Mouse (Mus musculus): Measurements from ENCODE around the gene Cela3a. TPM values are rescaled to one million over a fixed set of nuclear protein-coding genes. Genes with fewer than 3 reads are reported as not detected.

Gene Cela3a
- polyA plus RNA-seq, 1 experiment = 3.2 TPM

GRCm38 (mm10) chr4:137380702-137381605 is 28.6 kb downstream of the Cela3a start:
- H3K4me1 ChIP-seq (ENCODE audit: control insufficient read depth, insufficient read depth, insufficient read length) = no peaks in the 10 kb centered on the region; the same call in 1 of the 2 replicates
- TF ChIP-seq CTCF (IDR thresholded peaks at IDR 0.05; ENCODE audit: extremely low read depth, insufficient read depth, insufficient read length, insufficient replicate concordance) (no peak), POLR2A (IDR thresholded peaks at IDR 0.05; ENCODE audit: low read depth, low read length) (no peak)
- H3K27me3 ChIP-seq (ENCODE audit: control insufficient read depth, insufficient read depth, low read length) = no peaks in the 10 kb centered on the region
- H3K27ac ChIP-seq (ENCODE audit: insufficient read depth, low read length) = no peak overlapping the region
- DNase-seq (ENCODE audit: low read depth in 1 of 2, low spot score in 2 of 2) = no peak
- WGBS = 53% methylated on average over 16 of the region's 16 CpGs
- H3K4me3 ChIP-seq (ENCODE audit: extremely low read depth, insufficient read depth, insufficient read length) = no peak overlapping the region
- H3K36me3 ChIP-seq (ENCODE audit: control insufficient read depth, insufficient read depth, low read length) = no peaks in the 10 kb centered on the region

- TF ChIP-seq CTCF (IDR thresholded peaks at IDR 0.05; ENCODE audit: extremely low read depth, insufficient read depth, insufficient read length, insufficient replicate concordance) = no peak
- TF ChIP-seq POLR2A (IDR thresholded peaks at IDR 0.05; ENCODE audit: low read depth, low read length) = no peak
- Histone ChIP-seq H3K27ac (ENCODE audit: insufficient read depth, low read length) (no peak overlapping the region), H3K4me1 (ENCODE audit: control insufficient read depth, insufficient read depth, insufficient read length) (no peaks in the 10 kb centered on the region; the same call in 1 of the 2 replicates), H3K27me3 (ENCODE audit: control insufficient read depth, insufficient read depth, low read length) (no peaks in the 10 kb centered on the region), H3K4me3 (ENCODE audit: extremely low read depth, insufficient read depth, insufficient read length) (no peak overlapping the region), H3K36me3 (ENCODE audit: control insufficient read depth, insufficient read depth, low read length) (no peaks in the 10 kb centered on the region)
- no peak for DNase-seq (ENCODE audit: low read depth in 1 of 2, low spot score in 2 of 2)
- WGBS = 94% methylated on average over 10 of the region's 10 CpGs
Measured at GRCm38 (mm10) chr4:137379713-137380255, 29.8 kb downstream of the Cela3a start.

GRCm38 (mm10) chr4:137379085-137379484 is 30.5 kb downstream of the Cela3a start:
- H3K27me3 ChIP-seq (ENCODE audit: control insufficient read depth, insufficient read depth, low read length) = no peaks in the 10 kb centered on the region
- no peak overlapping the region for H3K27ac ChIP-seq (ENCODE audit: insufficient read depth, low read length)
- TF ChIP-seq POLR2A (IDR thresholded peaks at IDR 0.05; ENCODE audit: low read depth, low read length) (no peak), CTCF (IDR thresholded peaks at IDR 0.05; ENCODE audit: extremely low read depth, insufficient read depth, insufficient read length, insufficient replicate concordance) (no peak)
- H3K36me3 ChIP-seq (ENCODE audit: control insufficient read depth, insufficient read depth, low read length) = no peaks in the 10 kb centered on the region
- H3K4me1 ChIP-seq (ENCODE audit: control insufficient read depth, insufficient read depth, insufficient read length) = no peaks in the 10 kb centered on the region; the same call in 1 of the 2 replicates
- H3K4me3 ChIP-seq (ENCODE audit: extremely low read depth, insufficient read depth, insufficient read length) = no peak overlapping the region
- 91% methylated on average over 3 of the region's 3 CpGs for WGBS
- DNase-seq (ENCODE audit: low read depth in 1 of 2, low spot score in 2 of 2) = no peak

- no peak for DNase-seq (ENCODE audit: low read depth in 1 of 2, low spot score in 2 of 2)
- Histone ChIP-seq H3K4me1 (ENCODE audit: control insufficient read depth, insufficient read depth, insufficient read length) (peaks cover 6% of the 10 kb centered on the region; the same call in 1 of the 2 replicates), H3K27me3 (ENCODE audit: control insufficient read depth, insufficient read depth, low read length) (no peaks in the 10 kb centered on the region), H3K36me3 (ENCODE audit: control insufficient read depth, insufficient read depth, low read length) (no peaks in the 10 kb centered on the region), H3K4me3 (ENCODE audit: extremely low read depth, insufficient read depth, insufficient read length) (no peak overlapping the region), H3K27ac (ENCODE audit: insufficient read depth, low read length) (no peak overlapping the region)
- 89% methylated on average over 4 of the region's 4 CpGs for WGBS
- TF ChIP-seq POLR2A (IDR thresholded peaks at IDR 0.05; ENCODE audit: low read depth, low read length) = no peak
- TF ChIP-seq CTCF (IDR thresholded peaks at IDR 0.05; ENCODE audit: extremely low read depth, insufficient read depth, insufficient read length, insufficient replicate concordance) = no peak
Measured at GRCm38 (mm10) chr4:137377526-137378304, 31.9 kb downstream of the Cela3a start.

- no peak overlapping the region for H3K27ac ChIP-seq (ENCODE audit: insufficient read depth, low read length)
- no peaks in the 10 kb centered on the region for H3K27me3 ChIP-seq (ENCODE audit: control insufficient read depth, insufficient read depth, low read length)
- 76% methylated on average over 2 of the region's 2 CpGs for WGBS
- H3K4me1 ChIP-seq (ENCODE audit: control insufficient read depth, insufficient read depth, insufficient read length) = peaks cover 6% of the 10 kb centered on the region; the same call in 1 of the 2 replicates
- no peaks in the 10 kb centered on the region for H3K36me3 ChIP-seq (ENCODE audit: control insufficient read depth, insufficient read depth, low read length)
- no peak for DNase-seq (ENCODE audit: low read depth in 1 of 2, low spot score in 2 of 2)
- H3K4me3 ChIP-seq (ENCODE audit: extremely low read depth, insufficient read depth, insufficient read length) = no peak overlapping the region
- TF ChIP-seq CTCF (IDR thresholded peaks at IDR 0.05; ENCODE audit: extremely low read depth, insufficient read depth, insufficient read length, insufficient replicate concordance) = no peak
- no peak for TF ChIP-seq POLR2A (IDR thresholded peaks at IDR 0.05; ENCODE audit: low read depth, low read length)
Measured at GRCm38 (mm10) chr4:137376778-137377177, 32.8 kb downstream of the Cela3a start.

DNA sequence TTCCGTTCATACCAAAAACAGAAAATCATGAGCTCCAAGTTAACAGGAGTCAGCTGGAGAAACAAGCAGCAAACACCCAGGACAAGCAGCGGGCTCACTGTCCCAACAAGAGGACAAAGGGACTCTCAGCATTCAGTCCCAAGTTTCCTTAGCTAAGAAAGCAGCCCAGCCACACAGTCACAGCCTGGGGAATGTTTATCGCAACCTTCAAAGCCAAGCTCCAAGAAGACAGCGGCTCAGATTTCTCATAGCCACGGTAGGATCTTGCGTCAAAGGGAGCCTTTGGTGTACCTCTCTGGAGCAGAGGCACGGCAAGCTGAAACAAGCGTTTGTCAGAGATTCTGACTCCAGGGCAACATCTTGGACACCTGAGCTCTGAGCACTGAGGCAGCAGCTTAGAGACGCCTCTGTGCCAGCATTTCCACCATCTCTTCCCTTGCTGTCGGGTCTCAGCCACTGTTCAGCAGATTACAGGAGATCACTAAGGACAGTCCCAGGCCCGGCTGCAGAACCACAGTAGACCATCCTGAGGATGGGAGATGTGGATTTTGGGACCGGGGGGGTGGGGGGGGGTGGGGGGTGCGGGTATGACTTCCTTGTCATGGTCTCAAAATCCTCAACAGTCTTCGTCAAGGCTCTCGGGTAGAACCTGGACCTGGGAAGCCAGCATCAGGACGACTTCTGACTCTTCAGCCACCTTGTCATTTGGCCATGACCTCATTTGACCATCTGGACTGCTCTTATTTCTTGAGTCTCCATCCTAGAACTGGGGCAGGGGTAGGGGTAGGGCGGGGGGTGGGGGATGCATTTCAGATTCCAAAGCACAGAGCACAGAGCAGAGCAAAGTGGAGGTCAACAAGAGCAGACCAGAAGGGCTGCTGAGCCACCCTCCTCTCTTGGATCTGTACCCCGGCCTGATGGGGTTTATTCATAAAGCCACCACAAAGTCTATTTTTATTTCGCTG is 34.0 kb downstream of the Cela3a start:
- H3K27me3 ChIP-seq (ENCODE audit: control insufficient read depth, insufficient read depth, low read length) = no peaks in the 10 kb centered on the region
- TF ChIP-seq CTCF (IDR thresholded peaks at IDR 0.05; ENCODE audit: extremely low read depth, insufficient read depth, insufficient read length, insufficient replicate concordance) (no peak), POLR2A (IDR thresholded peaks at IDR 0.05; ENCODE audit: low read depth, low read length) (no peak)
- DNase-seq (ENCODE audit: low read depth in 1 of 2, low spot score in 2 of 2) = no peak
- no peaks in the 10 kb centered on the region for H3K36me3 ChIP-seq (ENCODE audit: control insufficient read depth, insufficient read depth, low read length)
- H3K4me1 ChIP-seq (ENCODE audit: control insufficient read depth, insufficient read depth, insufficient read length) = peaks cover 8% of the 10 kb centered on the region; the same call in 1 of the 2 replicates
- H3K27ac ChIP-seq (ENCODE audit: insufficient read depth, low read length) = no peak overlapping the region
- 70% methylated on average over 19 of the region's 19 CpGs for WGBS
- H3K4me3 ChIP-seq (ENCODE audit: extremely low read depth, insufficient read depth, insufficient read length) = no peak overlapping the region
